Mouse (Mus musculus) hindbrain, embryonic 15.5 days (tissue): ENCODE measurements at regions not wholly inside any gene's neighbourhood (a gene's known extent, or its start where the extent isn't known, plus 50 kb on each side); places are given as distances from the start of the nearest gene placed in this dataset. TPM values are rescaled to one million over a fixed set of nuclear protein-coding genes. Genes with fewer than 3 reads are reported as not detected.
"Not testable (repeated sequence)": the region's sequence is repeated elsewhere in the genome, so short reads cannot be mapped to it uniquely, and the experiment has no call there.

Experiments
- ATAC-seq: fragments of 200-750 bp; cut with Nextera tagmentation; 2 replicates; pipeline ENCODE4 v1.8.0; 2017; ENCODE audit warnings: low read depth, moderate number of reproducible peaks, moderate TSS enrichment; ENCODE audit not compliant: low FRiP score
- H3K27ac ChIP-seq: fragments of 300-500 bp; sonication (generic); replicated peaks from 2 replicates; pipeline ENCODE4 v1.5.1; 2015; ENCODE audit warnings: mild to moderate bottlenecking, inconsistent platforms
- H3K27me3 ChIP-seq: fragments of 300-500 bp; sonication (generic); 2 replicates; pipeline ENCODE4 v1.6.1; 2015; ENCODE audit warnings: control low read depth, inconsistent platforms
- H3K36me3 ChIP-seq: fragments of 300-500 bp; sonication (generic); 2 replicates; pipeline ENCODE4 v1.6.1; 2015; ENCODE audit warnings: control low read depth, inconsistent platforms
- H3K4me1 ChIP-seq: fragments of 300-500 bp; sonication (generic); replicated peaks from 2 replicates; pipeline ENCODE4 v1.6.1; 2015; ENCODE audit warnings: control low read depth, inconsistent platforms
- H3K4me2 ChIP-seq: fragments of 300-500 bp; sonication (generic); 2 replicates; pipeline ENCODE4 v1.6.1; 2015; ENCODE audit warnings: moderate library complexity, mild to moderate bottlenecking, inconsistent platforms
- H3K4me3 ChIP-seq: fragments of 300-500 bp; sonication (generic); 2 replicates; pipeline ENCODE4 v1.5.1; 2015; ENCODE audit warnings: mild to moderate bottlenecking, inconsistent platforms
- H3K9ac ChIP-seq: fragments of 300-500 bp; sonication (generic); 2 replicates; pipeline ENCODE4 v1.6.1; 2015; ENCODE audit warnings: inconsistent platforms
- H3K9me3 ChIP-seq: fragments of 300-500 bp; sonication (generic); 2 replicates; pipeline ENCODE4 v1.6.1; 2016; ENCODE audit warnings: control low read depth, inconsistent platforms
- WGBS: fragments of 180-500 bp; shearing (Covaris S2); methylation state at CpG from one replicate; pipeline ENCODE4 v1.1.7; 2015; 5-methylcytosine and 5-hydroxymethylcytosine counted together
- microRNA-seq: library from miRNA; unstranded; fragments of <30 nt; microRNA quantifications from one replicate; pipeline ENCODE4, GENCODE M21; 2016

GRCm38 (mm10) chr3:6427905-6428304, 192.3 kb downstream of the 1700008P02Rik start:
- H3K4me1 ChIP-seq = no peaks in the 10 kb centered on the region
- no peak for ATAC-seq
- WGBS = 56% methylated on average over 1 of the region's 1 CpGs
- H3K4me3 ChIP-seq = no peak overlapping the region
- no peak overlapping the region for H3K4me2 ChIP-seq
- H3K36me3 ChIP-seq = no peaks in the 10 kb centered on the region
- H3K27me3 ChIP-seq = no peaks in the 10 kb centered on the region
- H3K9ac ChIP-seq = no peak overlapping the region
- H3K9me3 ChIP-seq = no peaks in the 10 kb centered on the region
- no peak overlapping the region for H3K27ac ChIP-seq

- no peak overlapping the region for H3K9ac ChIP-seq
- H3K27me3 ChIP-seq = no peaks in the 10 kb centered on the region
- H3K27ac ChIP-seq = no peak overlapping the region
- H3K4me2 ChIP-seq = no peak overlapping the region
- H3K9me3 ChIP-seq = no peaks in the 10 kb centered on the region
- no peaks in the 10 kb centered on the region for H3K4me1 ChIP-seq
- no peak for ATAC-seq
- H3K36me3 ChIP-seq = no peaks in the 10 kb centered on the region
- H3K4me3 ChIP-seq = no peak overlapping the region
Measured at GRCm38 (mm10) chr3:6400871-6401270, 219.4 kb downstream of the 1700008P02Rik start.

- Histone ChIP-seq H3K36me3 (no peaks in the 10 kb centered on the region), H3K4me3 (no peak overlapping the region), H3K4me2 (no peak overlapping the region), H3K27ac (no peak overlapping the region), H3K9ac (no peak overlapping the region), H3K27me3 (no peaks in the 10 kb centered on the region), H3K9me3 (no peaks in the 10 kb centered on the region), H3K4me1 (no peaks in the 10 kb centered on the region)
- 0 out of 2 replicates have a peak, but pooled peaks have one; percentile 51 for ATAC-seq
Measured at GRCm38 (mm10) chr3:6385669-6386068, 234.6 kb downstream of the 1700008P02Rik start.

GRCm38 (mm10) chr3:6382896-6383295, 237.3 kb downstream of the 1700008P02Rik start:
- Histone ChIP-seq H3K36me3 (no peaks in the 10 kb centered on the region), H3K4me3 (no peak overlapping the region), H3K9me3 (no peaks in the 10 kb centered on the region), H3K4me2 (no peak overlapping the region), H3K9ac (no peak overlapping the region), H3K4me1 (no peaks in the 10 kb centered on the region), H3K27me3 (no peaks in the 10 kb centered on the region), H3K27ac (no peak overlapping the region)
- no peak for ATAC-seq

- ATAC-seq = no peak
- no peak overlapping the region for H3K9ac ChIP-seq
- no peaks in the 10 kb centered on the region for H3K9me3 ChIP-seq
- H3K27me3 ChIP-seq = no peaks in the 10 kb centered on the region
- H3K4me2 ChIP-seq = no peak overlapping the region
- WGBS = 74% methylated on average over 1 of the region's 1 CpGs
- H3K4me3 ChIP-seq = no peak overlapping the region
- H3K36me3 ChIP-seq = no peaks in the 10 kb centered on the region
- H3K27ac ChIP-seq = no peak overlapping the region
- H3K4me1 ChIP-seq = no peaks in the 10 kb centered on the region
Measured at GRCm38 (mm10) chr3:6382296-6382695, 237.9 kb downstream of the 1700008P02Rik start.

- ATAC-seq = no peak
- WGBS = 76% methylated on average over 5 of the region's 5 CpGs
- Histone ChIP-seq H3K4me1 (no peaks in the 10 kb centered on the region), H3K27me3 (no peaks in the 10 kb centered on the region), H3K36me3 (no peaks in the 10 kb centered on the region), H3K9ac (no peak overlapping the region), H3K4me3 (no peak overlapping the region), H3K27ac (no peak overlapping the region), H3K9me3 (no peaks in the 10 kb centered on the region), H3K4me2 (no peak overlapping the region)
Measured at GRCm38 (mm10) chr3:6381732-6382131, 238.5 kb downstream of the 1700008P02Rik start.

GRCm38 (mm10) chr3:6339001-6339400, 281.2 kb downstream of the 1700008P02Rik start:
- ATAC-seq, H3K27me3 ChIP-seq, H3K4me3 ChIP-seq, H3K27ac ChIP-seq, H3K4me2 ChIP-seq, H3K9me3 ChIP-seq, H3K9ac ChIP-seq, H3K4me1 ChIP-seq, H3K36me3 ChIP-seq: not testable (repeated sequence)
- 94% methylated on average over 3 of the region's 21 CpGs for WGBS

GRCm38 (mm10) chr3:6320818-6321504, 299.3 kb downstream of the 1700008P02Rik start:
- Histone ChIP-seq H3K36me3 (no peaks in the 10 kb centered on the region), H3K4me2 (no peak overlapping the region), H3K9me3 (no peaks in the 10 kb centered on the region), H3K4me3 (no peak overlapping the region), H3K4me1 (no peaks in the 10 kb centered on the region), H3K9ac (no peak overlapping the region), H3K27ac (no peak overlapping the region), H3K27me3 (no peaks in the 10 kb centered on the region)
- no peak for ATAC-seq
- 74% methylated on average over 6 of the region's 6 CpGs for WGBS

- ATAC-seq = peak; percentile 78
- H3K27ac ChIP-seq = no peak overlapping the region
- H3K9me3 ChIP-seq = no peaks in the 10 kb centered on the region
- H3K4me1 ChIP-seq = no peaks in the 10 kb centered on the region
- H3K9ac ChIP-seq = no peak overlapping the region
- H3K4me3 ChIP-seq = no peak overlapping the region
- H3K4me2 ChIP-seq = no peak overlapping the region
- H3K27me3 ChIP-seq = no peaks in the 10 kb centered on the region
- no peaks in the 10 kb centered on the region for H3K36me3 ChIP-seq
Measured at GRCm38 (mm10) chr3:6289500-6289899, 330.7 kb downstream of the 1700008P02Rik start.

- Histone ChIP-seq H3K36me3 (no peaks in the 10 kb centered on the region), H3K27me3 (no peaks in the 10 kb centered on the region), H3K4me2 (no peak overlapping the region), H3K4me3 (no peak overlapping the region), H3K9me3 (no peaks in the 10 kb centered on the region), H3K9ac (no peak overlapping the region), H3K4me1 (no peaks in the 10 kb centered on the region), H3K27ac (no peak overlapping the region)
- ATAC-seq = no peak
Measured at GRCm38 (mm10) chr3:6280636-6281035, 339.6 kb downstream of the 1700008P02Rik start.

Small RNAs in the stretch of these regions (microRNA-seq; reads per million reads assigned to microRNA genes)
- gene Gm23147 = not detected
